Mouse (Mus musculus): Measurements from ENCODE around the gene Meis1. TPM values are rescaled to one million over a fixed set of nuclear protein-coding genes. Genes with fewer than 3 reads are reported as not detected.
A peak's percentile ranks its signal among the peaks of the same experiment; 100 is the strongest.

The Meis1 gene
- total and polyA plus RNA-seq, 3 experiments, result 8.2 to 16.5 TPM; not detected in 1

DNA sequence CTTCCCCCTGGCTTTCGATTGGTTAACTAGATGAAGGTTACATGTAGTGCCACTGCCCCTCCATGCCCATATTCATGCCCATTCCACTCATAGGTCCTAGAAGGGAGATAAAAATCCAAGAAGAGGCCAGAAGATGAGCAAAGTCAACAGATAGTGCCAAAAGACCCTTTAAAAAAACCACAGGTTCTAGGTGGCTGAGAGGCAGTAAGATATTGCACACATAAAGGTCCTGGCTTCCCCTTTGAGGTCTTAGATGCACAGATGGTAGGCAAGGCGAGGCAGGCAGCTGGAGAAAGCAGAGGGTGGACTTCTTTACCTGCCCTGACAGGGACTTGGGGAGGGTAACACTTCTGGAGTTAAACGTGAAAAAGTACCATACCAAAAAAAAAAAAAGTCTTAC, 134.8 kb downstream of the Meis1 start:
- Histone ChIP-seq H3K9ac (ENCODE audit: control insufficient read depth, low read depth, low read length, poor library complexity, severe bottlenecking) (no peak overlapping the region), H3K36me3 (ENCODE audit: control insufficient read depth in 1 of 2, insufficient read depth in 2 of 2, low read length in 2 of 2) (peaks cover 0 to 27% of the 10 kb centered on the region in 2 experiments; a peak in 3 of 4 replicates)

DNA sequence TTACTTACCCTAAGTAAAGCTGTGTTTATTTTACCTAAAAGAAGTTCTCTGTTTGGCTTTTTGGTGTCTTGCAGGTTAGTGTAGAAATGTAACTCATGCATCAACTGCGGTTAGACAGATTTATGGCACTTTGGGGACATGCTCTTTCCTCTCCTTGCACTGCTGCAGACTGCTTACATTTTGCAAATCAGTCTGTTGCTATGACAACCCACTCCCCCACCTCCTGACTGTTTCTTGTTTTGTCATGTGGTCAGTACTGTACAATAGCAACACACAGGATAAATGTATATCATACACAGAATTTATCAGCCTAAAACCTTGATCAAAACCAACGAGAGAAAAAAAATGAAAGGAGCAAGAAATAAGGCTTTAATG, 135.3 kb downstream of the Meis1 start:
- Histone ChIP-seq H3K4me1 (ENCODE audit: control insufficient read depth in 1 of 2, insufficient read depth in 2 of 2, low read length in 2 of 2) (peaks cover 8 to 21% of the 10 kb centered on the region in 2 experiments), H3K27me3 (ENCODE audit: control insufficient read depth in 1 of 2, insufficient read depth in 2 of 2, low read length in 2 of 2) (no peaks in the 10 kb centered on the region), H3K79me2 (ENCODE audit: control insufficient read depth, insufficient read depth, low read length, poor library complexity) (no peaks in the 10 kb centered on the region), H3K9me3 (replicated peaks; ENCODE audit: insufficient read depth, low read length) (no peaks in the 10 kb centered on the region), H3K27ac (ENCODE audit: control insufficient read depth, low read depth, low read length) (no peak overlapping the region), H3K36me3 (ENCODE audit: control insufficient read depth in 1 of 2, insufficient read depth in 2 of 2, low read length in 2 of 2) (peaks cover 0 to 25% of the 10 kb centered on the region in 2 experiments; a peak in 3 of 4 replicates), H3K4me3 (ENCODE audit: control insufficient read depth in 1 of 2, insufficient read depth in 1 of 2, low read depth in 2 of 2, low read length in 2 of 2) (no peak overlapping the region), H3K9ac (ENCODE audit: control insufficient read depth, low read depth, low read length, poor library complexity, severe bottlenecking) (no peak overlapping the region)
- no peak for DNase-seq (ENCODE audit: low read depth, low spot score)
- TF ChIP-seq MYC (IDR thresholded peaks at IDR 0.05; ENCODE audit: low read depth, low read length) (no peak), ETS1 (IDR thresholded peaks at IDR 0.05; ENCODE audit: low read depth, low read length) (no peak), SMC3 (IDR thresholded peaks at IDR 0.05; ENCODE audit: low read depth, low read length) (no peak), JUND (IDR thresholded peaks at IDR 0.05; ENCODE audit: low read depth, low read length) (no peak), MEF2A (IDR thresholded peaks at IDR 0.05; ENCODE audit: extremely low read depth, insufficient replicate concordance, low read depth, low read length, poor library complexity, severe bottlenecking) (no peak), TCF12 (IDR thresholded peaks at IDR 0.05; ENCODE audit: low read depth, low read length) (no peak), NELFE (IDR thresholded peaks at IDR 0.05; ENCODE audit: low read depth, low read length) (no peak), SIN3A (IDR thresholded peaks at IDR 0.05; ENCODE audit: low read length) (no peak), E2F4 (IDR thresholded peaks at IDR 0.05; ENCODE audit: borderline replicate concordance, low read depth, low read length) (no peak), RCOR1 (IDR thresholded peaks at IDR 0.05; ENCODE audit: low read depth, low read length) (no peak), ZKSCAN1 (IDR thresholded peaks at IDR 0.05; ENCODE audit: low read depth, low read length) (no peak), MYB (IDR thresholded peaks at IDR 0.05; ENCODE audit: low read depth, low read length) (no peak), RAD21 (IDR thresholded peaks at IDR 0.05; ENCODE audit: low read depth, low read length) (no peak), ZNF384 (IDR thresholded peaks at IDR 0.05; ENCODE audit: low read depth, low read length) (no peak), POLR2A (IDR thresholded peaks at IDR 0.05; ENCODE audit: control insufficient read depth in 1 of 2, insufficient read depth in 1 of 2, low read depth in 1 of 2, low read length in 2 of 2, poor library complexity in 1 of 2) (no peak), POLR2AphosphoS5 (IDR thresholded peaks at IDR 0.05; ENCODE audit: borderline replicate concordance, low read depth, low read length) (no peak), USF2 (IDR thresholded peaks at IDR 0.05; ENCODE audit: borderline replicate concordance in 1 of 2, insufficient read depth in 1 of 2, low read depth in 1 of 2, low read length in 2 of 2) (no peak), POLR2AphosphoS2 (IDR thresholded peaks at IDR 0.05; ENCODE audit: low read length) (no peak)

More for the DNA sequence above, 134.8 kb downstream of the Meis1 start:
- H3K9me3 ChIP-seq (replicated peaks; ENCODE audit: insufficient read depth, low read length), result no peaks in the 10 kb centered on the region
- H3K27me3 ChIP-seq (ENCODE audit: control insufficient read depth in 1 of 2, insufficient read depth in 2 of 2, low read length in 2 of 2), result no peaks in the 10 kb centered on the region
- H3K27ac ChIP-seq (ENCODE audit: control insufficient read depth, low read depth, low read length), result no peak overlapping the region
- DNase-seq (ENCODE audit: low read depth, low spot score), result peak; percentile 31
- TF ChIP-seq USF1 (IDR thresholded peaks at IDR 0.05; ENCODE audit: low read depth, low read length) (no peak), ZNF384 (IDR thresholded peaks at IDR 0.05; ENCODE audit: low read depth, low read length) (peak; percentile 38)
- H3K79me2 ChIP-seq (ENCODE audit: control insufficient read depth, insufficient read depth, low read length, poor library complexity), result no peaks in the 10 kb centered on the region
- H3K4me1 ChIP-seq (ENCODE audit: control insufficient read depth in 1 of 2, insufficient read depth in 2 of 2, low read length in 2 of 2), result peaks cover 10 to 22% of the 10 kb centered on the region in 2 experiments
- H3K4me3 ChIP-seq (ENCODE audit: control insufficient read depth in 1 of 2, insufficient read depth in 1 of 2, low read depth in 2 of 2, low read length in 2 of 2), result no peak overlapping the region
